Mouse (Mus musculus) adipocyte (in vitro differentiated cells): Measurements from ENCODE around the gene Krt28.

ENCODE experiments used
- DNase-seq: peaks from one replicate; pipeline ENCODE4 v3.0.0-alpha.2; 2016; ENCODE audit warnings: low spot score

The Krt28 gene

GRCm38 (mm10) chr11:99364412-99364811, 10.3 kb downstream of the Krt28 start:
- DNase-seq = peak; percentile 40

DNA sequence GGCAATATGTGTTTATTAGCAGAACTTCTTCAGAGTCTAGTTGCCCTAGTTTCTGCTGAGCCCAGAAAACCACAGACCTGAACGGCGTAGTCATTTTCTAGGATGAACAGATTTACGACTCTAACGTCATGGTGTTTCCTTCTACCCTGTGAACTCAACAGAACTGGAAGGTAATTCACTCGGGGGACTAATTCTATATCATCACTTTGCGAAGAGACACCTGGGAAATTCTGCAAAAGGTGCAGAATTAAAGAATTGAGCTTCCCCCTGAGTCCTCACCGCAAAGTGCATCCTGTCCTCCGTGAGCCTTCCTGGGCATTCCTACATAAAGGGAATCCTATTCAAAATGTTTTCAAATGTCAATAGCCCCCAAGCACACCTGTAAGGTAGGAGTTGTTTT, 13.3 kb downstream of the Krt28 start:
- DNase-seq = no peak

- DNase-seq = no peak
Measured at GRCm38 (mm10) chr11:99351004-99351403, 23.7 kb downstream of the Krt28 start, which contains the start of gene Krt27. Gene Krt27, minus strand, starts transcription at chr11:99351104.

GRCm38 (mm10) chr11:99339299-99339847, 35.3 kb downstream of the Krt28 start:
- DNase-seq = no peak

DNA sequence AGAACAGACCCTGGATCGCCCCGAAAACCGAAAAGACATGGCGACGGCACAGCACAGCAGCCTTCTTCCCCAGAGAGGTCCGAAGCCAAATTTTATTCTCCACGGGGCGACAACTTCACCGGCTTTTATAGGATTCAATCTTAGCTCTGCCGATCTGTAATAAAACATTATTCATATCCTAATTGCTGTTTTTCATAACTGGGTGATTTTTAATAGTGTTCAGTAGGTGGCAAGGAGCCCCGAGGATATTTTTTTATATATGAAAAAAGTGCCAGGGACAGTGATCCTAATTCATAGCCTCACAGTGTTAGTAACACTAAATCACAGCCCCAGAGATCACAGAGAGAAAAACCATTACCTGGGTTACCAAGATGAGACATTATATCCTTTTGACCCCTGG, 36.8 kb downstream of the Krt28 start, which contains the start of gene Krt26:
Gene Krt26 (minus strand): TSS at position 101 of the 400 bp plus-strand sequence.
- no peak for DNase-seq

DNA sequence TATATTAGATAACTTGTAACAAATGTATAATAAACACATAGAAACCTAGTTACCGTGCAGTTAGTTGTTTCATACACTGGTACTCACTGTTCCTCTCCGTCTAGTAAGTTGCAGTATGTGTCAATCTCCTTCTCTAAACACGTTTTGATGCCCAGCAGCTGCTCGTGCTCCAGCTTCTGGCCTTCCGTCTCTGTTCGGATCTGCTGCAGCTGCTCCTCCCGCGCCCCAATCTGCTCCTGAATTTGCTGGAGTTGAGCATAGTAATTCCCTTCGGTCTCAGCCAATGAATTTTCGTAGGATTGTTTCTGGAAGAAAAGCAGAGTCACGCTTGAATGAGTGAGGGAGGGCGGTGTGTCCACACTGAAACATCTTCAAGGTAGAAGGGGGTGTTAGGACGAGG, 41.3 kb downstream of the Krt28 start:
- no peak for DNase-seq

DNA sequence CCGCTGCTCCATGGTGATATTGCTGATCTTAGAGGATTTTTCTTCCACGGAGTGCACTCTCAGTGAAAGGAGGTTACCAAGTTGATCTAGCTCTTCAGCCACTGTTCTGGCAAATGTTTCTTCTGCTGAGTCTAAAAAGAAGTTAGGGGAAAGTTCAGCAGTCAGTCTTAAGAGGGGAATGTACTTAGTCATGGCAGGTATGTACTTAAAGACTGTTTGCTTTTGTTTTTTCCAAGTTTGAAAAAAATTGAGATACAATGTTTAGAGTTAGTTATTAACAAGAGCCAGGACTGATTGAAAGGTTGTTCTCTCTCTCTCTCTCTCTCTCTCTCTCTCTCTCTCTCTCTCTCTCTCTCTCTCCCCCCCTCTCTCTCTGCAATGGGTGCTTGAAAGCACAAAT, 45.0 kb downstream of the Krt28 start:
- DNase-seq = no peak

DNA sequence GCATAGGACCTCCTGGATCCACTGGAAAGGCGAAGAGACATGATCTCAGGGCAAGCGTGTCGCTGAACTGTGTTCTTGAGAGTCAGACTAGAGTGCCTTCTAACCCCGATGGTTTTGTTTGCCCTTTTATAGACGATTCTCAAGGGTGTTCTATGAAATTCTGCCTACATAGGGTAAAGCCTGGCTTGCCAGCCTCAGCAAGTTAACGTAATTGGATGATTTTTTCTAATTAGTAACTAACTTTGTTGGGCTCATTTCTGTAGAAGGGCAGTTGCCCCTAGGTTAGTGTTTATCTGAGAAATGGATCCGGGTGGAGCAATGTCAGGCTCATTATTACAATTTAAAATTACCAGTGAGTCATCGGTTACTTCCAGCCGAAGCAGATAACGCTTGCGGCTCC, 51.9 kb downstream of the Krt28 start, which contains the start of gene Krt25:
Gene Krt25 (minus strand): TSS at position 101 of the 400 bp plus-strand sequence.
- no peak for DNase-seq

DNA sequence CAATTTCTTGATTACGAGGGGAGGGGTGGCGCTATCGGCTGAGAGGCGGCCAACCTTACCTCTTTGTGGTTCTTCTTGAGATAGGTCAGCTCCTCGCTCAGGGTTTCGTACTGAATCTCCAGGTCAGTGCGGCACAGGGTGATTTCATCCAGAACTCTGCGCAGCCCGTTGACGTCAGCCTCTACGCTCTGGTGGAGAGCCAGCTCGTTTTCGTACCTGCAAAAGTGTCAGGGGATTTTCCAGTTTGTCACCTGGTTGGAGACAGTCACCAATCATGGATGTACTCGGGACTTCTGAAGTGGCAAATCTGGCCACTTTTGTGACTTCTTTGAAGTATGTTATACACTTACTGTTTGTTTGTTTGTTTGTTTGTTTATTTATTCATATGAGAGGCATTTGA, 53.6 kb downstream of the Krt28 start:
- no peak for DNase-seq

DNA sequence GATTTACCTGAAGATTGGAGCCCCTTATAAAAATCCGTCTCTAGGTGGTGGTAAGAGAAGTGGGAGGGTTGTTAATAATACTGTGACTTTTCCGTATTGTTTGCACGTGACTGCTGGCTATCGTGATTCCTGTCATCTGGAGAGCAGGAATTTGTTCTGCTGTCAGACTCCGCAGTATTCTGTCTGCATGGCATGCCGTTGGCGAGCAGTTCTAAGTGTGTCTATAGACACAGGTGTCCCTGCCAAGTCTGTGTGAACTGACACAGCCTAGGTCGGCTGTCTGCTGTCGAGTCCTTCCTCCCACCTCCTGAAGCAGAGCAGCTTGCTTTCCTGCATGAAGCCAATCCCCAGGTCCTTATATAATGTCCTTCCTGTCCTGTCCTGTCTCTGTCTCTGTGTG, 55.6 kb downstream of the Krt28 start:
- no peak for DNase-seq

DNA sequence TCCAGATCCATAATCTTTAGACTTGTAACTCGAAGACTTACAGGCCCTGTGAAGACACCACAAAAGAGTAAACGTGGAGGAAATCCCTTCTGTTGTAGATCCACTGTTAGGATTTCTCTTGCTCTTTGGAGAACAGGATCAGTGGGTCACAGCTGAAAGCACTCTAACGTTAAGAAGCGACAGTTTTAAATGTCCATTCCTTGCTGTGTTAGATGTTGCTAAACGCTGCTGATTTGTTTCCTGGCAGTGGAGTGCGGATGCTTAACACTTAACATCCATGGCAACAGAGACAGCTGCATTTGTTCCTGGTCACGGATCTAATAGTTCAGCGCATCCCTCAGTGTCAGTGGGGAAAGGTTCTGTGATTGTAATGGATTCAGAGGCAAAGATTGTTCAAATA, 58.2 kb downstream of the Krt28 start:
- no peak for DNase-seq
